Mouse (Mus musculus) C2C12 (cell line): ENCODE results near the gene Gm20388. TPM values are rescaled to one million over a fixed set of nuclear protein-coding genes. Genes with fewer than 3 reads are reported as not detected.

Experiments used
- H3K27me3 ChIP-seq: one replicate; pipeline ENCODE4 v1.6.1; 2011; ENCODE audit not compliant: control insufficient read depth, insufficient read depth, insufficient read length
- H3K36me3 ChIP-seq: one replicate; pipeline ENCODE4 v1.6.1; 2011; ENCODE audit not compliant: control insufficient read depth, insufficient read depth
- H3K4me3 ChIP-seq: one replicate; pipeline ENCODE4 v1.5.1; 2011; ENCODE audit warnings: mild to moderate bottlenecking, control low read depth; ENCODE audit not compliant: poor library complexity, insufficient read depth, severe bottlenecking
- H3K79me2 ChIP-seq: one replicate; pipeline ENCODE4 v1.6.1; 2011; ENCODE audit not compliant: control insufficient read depth, insufficient read depth
- H3K79me3 ChIP-seq: one replicate; pipeline ENCODE4 v1.6.1; 2011; ENCODE audit warnings: low read depth, control low read depth
- H3ac ChIP-seq: one replicate; pipeline ENCODE3; 2011; ENCODE audit warnings: low read depth; ENCODE audit not compliant: control insufficient read depth, insufficient read length
- CEBPB ChIP-seq: IDR thresholded peaks from one replicate; pipeline ENCODE4 v1.6.1; 2011; ENCODE audit warnings: low read depth, mild to moderate bottlenecking, control low read depth, moderate library complexity
- CTCF ChIP-seq: IDR thresholded peaks from one replicate; pipeline ENCODE4 v1.5.1; 2011; ENCODE audit not compliant: control insufficient read depth, insufficient read depth, insufficient read length
- FOSL1 ChIP-seq: IDR thresholded peaks from one replicate; pipeline ENCODE4 v1.8.0; 2011; ENCODE audit warnings: mild to moderate bottlenecking, low read length; ENCODE audit not compliant: poor library complexity, insufficient read depth, severe bottlenecking
- MAX ChIP-seq: IDR thresholded peaks from one replicate; pipeline ENCODE4 v1.6.1; 2011; ENCODE audit warnings: mild to moderate bottlenecking, control low read depth
- MYOD1 ChIP-seq: IDR thresholded peaks from one replicate; pipeline ENCODE4 v1.6.1; 2011; ENCODE audit warnings: low read depth; ENCODE audit not compliant: control insufficient read depth, insufficient read length
- MYOG ChIP-seq: IDR thresholded peaks from one replicate; pipeline ENCODE4 v1.6.1; 2011; ENCODE audit not compliant: control insufficient read depth, insufficient read length; ENCODE audit errors: extremely low read depth
- USF1 ChIP-seq: IDR thresholded peaks from one replicate; pipeline ENCODE4 v1.6.1; 2011; ENCODE audit warnings: low read depth, mild to moderate bottlenecking, control low read depth, moderate library complexity
- polyA plus RNA-seq: library from polyadenylated mRNA; unstranded; fragments of >200 nt; fragmentation: generic; extraction: Trizol; gene quantifications from one replicate; pipeline ENCODE4 v1.2.1, GENCODE M21; 2012; ENCODE audit warnings: missing spikeins

Gene Gm20388
- polyA plus RNA-seq, 1 experiment = 15.0 TPM

DNA sequence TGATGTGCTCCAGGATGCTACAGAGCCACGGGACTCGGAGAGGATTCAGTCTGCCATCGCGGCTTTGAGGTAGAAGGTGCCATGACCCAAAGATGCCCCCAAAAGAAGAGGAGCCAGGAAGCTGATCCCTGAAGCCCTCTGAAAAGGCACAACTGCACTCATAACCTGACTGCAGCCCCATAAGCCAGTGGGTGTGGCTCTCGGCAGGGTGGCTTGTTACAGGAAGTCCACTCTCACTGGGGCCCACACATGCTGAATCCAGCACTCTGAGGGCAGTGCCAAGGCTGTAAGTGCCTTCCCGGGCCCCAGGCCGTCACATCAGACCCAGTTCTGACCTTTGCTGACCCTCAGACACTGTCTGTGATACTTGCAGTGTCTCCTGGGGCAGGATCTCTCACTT is 2601.8 kb downstream of the Gm20388 start:
- Histone ChIP-seq H3K4me3 (no peak overlapping the region), H3K79me2 (peaks cover 66% of the 10 kb centered on the region), H3ac (no peak overlapping the region), H3K27me3 (no peaks in the 10 kb centered on the region), H3K36me3 (peaks cover 11% of the 10 kb centered on the region), H3K79me3 (peaks cover 14% of the 10 kb centered on the region)
- TF ChIP-seq CTCF (no peak), FOSL1 (no peak), MYOD1 (no peak), MYOG (no peak), USF1 (no peak)

DNA sequence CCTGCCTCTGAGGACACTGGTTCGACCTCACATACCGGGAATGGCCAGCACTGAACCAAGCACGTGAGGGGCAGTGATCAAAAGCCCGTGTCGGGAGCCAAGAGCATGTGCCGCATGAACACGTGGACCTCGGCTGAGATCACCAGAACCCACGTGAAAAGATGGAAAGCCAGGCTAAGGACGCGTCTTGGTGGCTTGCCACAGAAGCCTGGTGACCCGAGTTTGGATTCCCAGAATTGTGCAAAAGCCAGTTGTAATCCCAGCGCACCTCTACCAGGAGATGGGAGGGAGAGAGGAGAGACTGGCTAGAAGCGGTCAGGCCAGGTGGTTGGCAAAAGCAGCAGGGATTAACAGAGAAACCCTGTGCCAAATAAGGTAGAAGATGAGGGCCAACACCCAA is 2605.1 kb downstream of the Gm20388 start:
- Histone ChIP-seq H3K79me2 (peaks cover 76% of the 10 kb centered on the region), H3K4me3 (no peak overlapping the region), H3ac (no peak overlapping the region), H3K79me3 (peaks cover 15% of the 10 kb centered on the region), H3K27me3 (no peaks in the 10 kb centered on the region), H3K36me3 (peaks cover 11% of the 10 kb centered on the region)
- no peak for TF ChIP-seq FOSL1
- TF ChIP-seq MAX = no peak
- no peak for TF ChIP-seq MYOG
- TF ChIP-seq MYOD1 = no peak
- no peak for TF ChIP-seq USF1
- TF ChIP-seq CTCF = no peak
- no peak for TF ChIP-seq CEBPB

- TF ChIP-seq MYOG = no peak
- no peak for TF ChIP-seq CTCF
- TF ChIP-seq MAX = no peak
- TF ChIP-seq CEBPB = no peak
- no peak for TF ChIP-seq MYOD1
- TF ChIP-seq USF1 = no peak
- Histone ChIP-seq H3K79me3 (peaks cover 27% of the 10 kb centered on the region), H3K27me3 (no peaks in the 10 kb centered on the region), H3K79me2 (peaks cover 84% of the 10 kb centered on the region), H3ac (no peak overlapping the region), H3K36me3 (peaks cover 10% of the 10 kb centered on the region), H3K4me3 (no peak overlapping the region)
Measured at GRCm38 (mm10) chr8:122517541-122518190, 2607.0 kb downstream of the Gm20388 start.

DNA sequence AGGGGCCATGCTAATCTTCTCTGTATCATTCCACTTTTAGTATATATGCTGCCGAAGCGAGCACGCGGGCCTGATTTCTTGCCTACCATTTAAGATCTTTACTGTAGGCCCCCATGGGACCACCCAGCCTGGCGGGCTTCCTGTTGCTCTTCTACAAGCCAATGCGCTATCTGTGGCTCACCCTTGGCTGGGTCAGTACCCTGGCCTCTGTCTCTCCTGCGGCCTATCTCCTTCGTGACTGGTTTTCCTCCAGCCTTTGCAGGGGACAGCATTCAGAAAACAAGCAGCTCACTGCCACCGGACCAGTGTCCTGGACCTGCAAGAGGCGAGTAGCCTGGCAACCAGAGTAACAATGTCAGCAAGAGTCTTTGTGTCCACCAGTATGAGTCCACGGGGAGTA is 2610.0 kb downstream of the Gm20388 start:
- H3ac ChIP-seq = no peak overlapping the region
- peaks cover 37% of the 10 kb centered on the region for H3K79me3 ChIP-seq
- TF ChIP-seq MAX (no peak), MYOD1 (no peak), CEBPB (no peak), FOSL1 (no peak), MYOG (no peak), CTCF (no peak), USF1 (no peak)
- H3K27me3 ChIP-seq = no peaks in the 10 kb centered on the region
- H3K4me3 ChIP-seq = no peak overlapping the region
- H3K36me3 ChIP-seq = no peaks in the 10 kb centered on the region
- peaks cover 88% of the 10 kb centered on the region for H3K79me2 ChIP-seq

- H3K27me3 ChIP-seq = no peaks in the 10 kb centered on the region
- peaks cover 1% of the 10 kb centered on the region for H3K36me3 ChIP-seq
- H3K79me3 ChIP-seq = peaks cover 55% of the 10 kb centered on the region
- peaks cover 99% of the 10 kb centered on the region for H3K79me2 ChIP-seq
- H3ac ChIP-seq = no peak overlapping the region
- no peak overlapping the region for H3K4me3 ChIP-seq
- TF ChIP-seq CTCF (no peak), USF1 (no peak), CEBPB (no peak), MYOD1 (peak; percentile 12), FOSL1 (no peak)
Measured at GRCm38 (mm10) chr8:122522796-122523651, 2612.4 kb downstream of the Gm20388 start.
